Mouse (Mus musculus) E14TG2a.4 (cell line): ENCODE results near the gene Pcsk1n.

ENCODE experiments used
- CTCF ChIP-seq: conservative IDR thresholded peaks from 2 replicates; pipeline ENCODE4 v1.5.1; 2014; ENCODE audit warnings: low read length
- NANOG ChIP-seq: IDR thresholded peaks from 2 replicates; pipeline ENCODE4 v1.6.1; 2014; ENCODE audit warnings: borderline replicate concordance, low read length, mixed read lengths

- TF ChIP-seq CTCF (no peak), NANOG (no peak)
Measured at GRCm38 (mm10) chrX:7883841-7884567, 35.6 kb upstream of the Pcsk1n start, which contains the start of gene Slc35a2.
